Mouse (Mus musculus) layer of hippocampus, adult 2 months (tissue): ENCODE measurements at regions not wholly inside any gene's neighbourhood (a gene's known extent, or its start where the extent isn't known, plus 50 kb on each side); places are given as distances from the start of the nearest gene placed in this dataset.
A peak's percentile ranks its signal among the peaks of the same experiment; 100 is the strongest.

Experiments
- DNase-seq, 2 experiments: peaks; one replicate each; pipeline ENCODE4 v3.0.0; 2022; ENCODE audit warnings: low spot score in 2 of 2
- H3K27ac ChIP-seq: fragments of 200-600 bp; 2 replicates; pipeline ENCODE4 v1.8.1; 2022
- H3K4me3 ChIP-seq: fragments of 200-600 bp; 2 replicates; pipeline ENCODE4 v1.8.1; 2022; ENCODE audit warnings: mild to moderate bottlenecking
- CTCF ChIP-seq: fragments of 200-600 bp; conservative IDR thresholded peaks from 2 replicates; pipeline ENCODE4 v1.8.1; 2022; ENCODE audit warnings: antibody characterized with exemption, mild to moderate bottlenecking, moderate library complexity

DNA sequence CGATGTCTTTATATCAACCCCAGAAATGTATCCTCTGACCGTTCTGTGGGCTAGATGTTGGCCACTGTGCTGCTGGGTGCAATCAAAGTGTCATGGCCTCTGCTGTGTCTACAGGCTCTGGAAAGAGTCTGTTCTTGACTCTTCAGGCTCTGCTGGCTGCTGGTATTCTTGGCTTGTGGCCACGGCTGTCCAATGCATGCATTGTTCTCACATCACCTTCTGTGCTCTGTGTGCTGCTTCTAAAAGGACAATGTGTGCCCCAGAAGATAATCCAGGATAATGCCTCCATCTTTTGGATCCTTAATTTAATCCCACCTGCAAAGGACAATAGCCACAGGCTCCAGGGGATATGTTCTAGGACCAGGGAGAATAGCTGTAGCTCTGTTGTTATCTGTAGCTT, 77.5 kb upstream of the Dapl1 start:
- peak overlapping the region; percentile 85 for H3K27ac ChIP-seq
- no peak for DNase-seq
- no peak overlapping the region for H3K4me3 ChIP-seq
- no peak for TF ChIP-seq CTCF

DNA sequence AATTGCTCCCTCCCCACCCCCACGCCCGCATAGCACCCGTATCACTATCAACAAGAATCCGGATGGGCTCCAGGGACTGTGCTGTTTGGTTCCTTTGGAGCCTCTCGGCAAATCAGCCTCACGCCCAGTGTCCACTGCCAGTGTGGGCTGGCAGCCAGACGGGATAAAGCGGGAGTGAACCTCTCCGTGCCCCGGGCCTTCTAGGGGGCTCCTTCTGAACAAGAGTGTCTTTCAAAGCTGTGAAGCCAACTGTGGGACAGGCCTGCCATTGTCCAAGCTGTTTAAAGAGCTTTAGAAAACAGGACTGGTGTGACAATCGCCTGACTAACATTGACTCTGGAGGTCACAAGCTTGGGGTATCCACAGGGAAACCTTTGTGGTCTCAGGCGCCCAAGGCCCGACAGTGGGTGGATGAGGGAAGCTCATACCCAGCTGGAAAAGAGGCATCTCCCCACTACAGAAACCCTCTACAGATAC, 76.9 kb upstream of the Dapl1 start:
- peak overlapping the region; percentile 85 for H3K27ac ChIP-seq
- peak; percentile 40 to 73 for DNase-seq

GRCm38 (mm10) chr2:59408040-59408587, 76.3 kb upstream of the Dapl1 start:
- DNase-seq: no peak
- no peak overlapping the region for H3K4me3 ChIP-seq
- no peak for TF ChIP-seq CTCF
- peak overlapping the region; percentile 85 for H3K27ac ChIP-seq

More for the DNA sequence above, 76.9 kb upstream of the Dapl1 start:
- no peak overlapping the region for H3K4me3 ChIP-seq
- no peak; the same call in 1 of the 2 replicates for TF ChIP-seq CTCF

DNA sequence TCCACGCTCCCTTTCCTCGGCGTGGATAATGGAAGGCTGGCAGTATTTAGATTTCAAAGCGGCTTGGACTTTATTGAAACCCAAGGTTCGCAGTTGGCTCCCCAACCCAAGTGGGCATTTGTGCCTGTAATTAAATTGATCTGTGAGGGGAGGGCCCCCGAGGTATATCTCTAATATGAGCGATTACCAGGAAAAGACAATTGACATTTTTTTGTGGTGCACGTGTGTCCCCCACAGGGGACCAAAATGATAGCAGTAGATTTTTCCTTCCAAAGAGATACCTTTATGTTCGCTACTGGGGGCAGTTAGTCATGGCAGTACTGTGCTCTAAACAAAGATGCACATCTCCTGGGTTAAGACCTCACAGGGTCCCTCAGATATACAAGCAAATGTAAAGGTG, 69.8 kb upstream of the Dapl1 start:
- no peak for DNase-seq
- TF ChIP-seq CTCF: peak; percentile 61
- Histone ChIP-seq H3K27ac (peak overlapping the region; percentile 25; the same call in 1 of the 2 replicates), H3K4me3 (peak overlapping the region; percentile 39)

GRCm38 (mm10) chr2:59416491-59417195, 67.8 kb upstream of the Dapl1 start:
- no peak for DNase-seq
- no peak overlapping the region for H3K4me3 ChIP-seq
- H3K27ac ChIP-seq: peak overlapping the region; percentile 70
- TF ChIP-seq CTCF: no peak

DNA sequence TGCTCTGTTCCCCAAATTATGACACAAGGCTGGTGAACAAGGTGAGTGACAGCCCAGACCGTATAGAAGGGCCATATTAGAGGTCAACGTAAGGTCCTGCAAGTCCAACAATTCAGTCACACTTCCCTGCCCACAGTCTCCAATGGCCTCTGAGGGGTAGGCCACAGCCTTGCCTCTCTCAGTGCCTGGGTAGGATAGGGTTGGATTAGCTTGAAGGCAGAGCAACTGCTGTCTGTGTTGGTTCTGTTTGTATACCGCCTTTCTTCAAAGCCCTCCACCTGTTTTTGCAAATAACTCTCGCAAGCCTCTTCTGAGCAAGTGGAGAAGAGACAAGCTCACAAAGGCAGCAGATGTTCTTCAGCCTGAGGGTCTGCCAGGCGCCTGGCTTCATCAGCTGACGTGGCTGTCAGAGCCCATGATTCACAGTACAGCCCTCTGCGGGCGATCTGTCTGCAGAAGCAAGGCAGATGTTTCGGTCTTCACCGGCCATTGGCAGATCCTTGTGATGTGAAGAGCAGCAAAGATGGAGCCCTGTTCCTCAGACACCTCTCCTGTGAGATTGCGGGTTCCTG, 67.0 kb upstream of the Dapl1 start:
- no peak for DNase-seq
- TF ChIP-seq CTCF: no peak
- H3K27ac ChIP-seq: 0 out of 2 replicates have a peak overlapping the region, but pooled peaks have one; percentile 12

GRCm38 (mm10) chr2:59420496-59420895, 64.0 kb upstream of the Dapl1 start:
- H3K27ac ChIP-seq: no peak overlapping the region
- H3K4me3 ChIP-seq: no peak overlapping the region
- no peak for TF ChIP-seq CTCF
- no peak for DNase-seq

More for the DNA sequence above, 67.0 kb upstream of the Dapl1 start:
- no peak overlapping the region for H3K4me3 ChIP-seq

GRCm38 (mm10) chr2:59422291-59423242, 61.9 kb upstream of the Dapl1 start:
- no peak for DNase-seq
- Histone ChIP-seq H3K4me3 (no peak overlapping the region), H3K27ac (no peak overlapping the region)
- TF ChIP-seq CTCF: no peak

DNA sequence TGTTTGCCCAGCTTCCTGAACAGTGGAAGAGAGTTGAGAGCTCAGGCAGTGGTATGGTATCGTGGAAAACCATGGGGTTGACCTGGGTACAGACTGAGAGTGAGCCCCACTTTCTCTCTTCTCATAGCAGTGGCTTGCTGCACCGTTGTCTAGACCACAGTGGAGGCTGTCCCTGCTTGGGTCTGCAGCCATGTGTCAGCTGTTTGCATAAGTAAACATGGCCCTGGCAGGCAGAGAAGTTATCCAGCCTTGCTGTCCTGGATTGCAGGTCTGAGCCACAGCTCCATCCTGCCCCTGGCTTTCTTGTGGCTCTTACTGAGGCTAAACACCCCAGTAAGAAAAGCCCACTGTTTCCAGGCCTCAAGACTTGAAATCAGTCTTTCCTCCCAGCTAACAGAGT, 60.2 kb upstream of the Dapl1 start:
- no peak for DNase-seq
- no peak overlapping the region for H3K4me3 ChIP-seq
- no peak overlapping the region for H3K27ac ChIP-seq
- no peak for TF ChIP-seq CTCF

DNA sequence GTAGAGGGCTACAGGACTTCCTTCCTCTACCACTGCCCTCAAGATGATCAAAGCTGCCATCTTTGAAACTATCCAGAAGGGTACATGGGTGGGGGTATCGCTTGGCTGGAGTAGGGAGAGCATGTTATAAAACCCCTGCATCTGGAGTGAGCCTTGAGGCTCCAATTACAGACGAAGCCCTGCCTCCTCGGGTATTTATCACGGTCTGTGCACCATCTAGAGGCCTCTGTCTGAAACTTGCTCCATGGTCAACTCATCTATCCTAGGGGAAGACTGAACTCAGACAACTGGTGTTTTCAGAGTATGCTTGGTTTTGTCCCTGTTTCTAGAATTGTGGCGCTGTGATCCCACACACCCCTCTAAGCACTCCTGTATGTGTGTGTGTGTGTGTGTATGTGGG, 59.7 kb upstream of the Dapl1 start:
- TF ChIP-seq CTCF: peak; percentile 79
- Histone ChIP-seq H3K4me3 (no peak overlapping the region), H3K27ac (no peak overlapping the region)
- DNase-seq: peak; percentile 53 to 64

- TF ChIP-seq CTCF: no peak
Observed at GRCm38 (mm10) chr2:59425876-59426275, 58.6 kb upstream of the Dapl1 start.

GRCm38 (mm10) chr2:59431466-59431865, 53.0 kb upstream of the Dapl1 start:
- peak; percentile 19; the same call in 1 of the 2 replicates for TF ChIP-seq CTCF
- Histone ChIP-seq H3K27ac (no peak overlapping the region), H3K4me3 (no peak overlapping the region)
- DNase-seq: no peak

More at GRCm38 (mm10) chr2:59425876-59426275, 58.6 kb upstream of the Dapl1 start:
- DNase-seq: no peak
- H3K4me3 ChIP-seq: no peak overlapping the region
- H3K27ac ChIP-seq: no peak overlapping the region
